Mouse (Mus musculus) small intestine, adult 2 months (tissue): ENCODE measurements around the gene Gm26965.

Experiments used
- CTCF ChIP-seq: fragments of 200-500 bp; IDR thresholded peaks from 2 replicates; pipeline ENCODE4 v1.5.1; 2012; ENCODE audit warnings: low read depth, mild to moderate bottlenecking, control low read depth, inconsistent platforms, low read length, moderate library complexity, mixed read lengths; ENCODE audit not compliant: insufficient replicate concordance, insufficient read length; ENCODE audit errors: extremely low read depth
- POLR2A ChIP-seq: fragments of 200-500 bp; IDR thresholded peaks from 2 replicates; pipeline ENCODE4 v1.6.1; 2012; ENCODE audit warnings: low read depth, mild to moderate bottlenecking, control low read depth, inconsistent platforms, low read length, moderate library complexity

GRCm38 (mm10) chr13:67552505-67553346, 26.8 kb upstream of the Gm26965 start:
- TF ChIP-seq CTCF (no peak), POLR2A (peak; percentile 54; the same call in 1 of the 2 replicates)
